Mouse (Mus musculus): ENCODE results near the gene Gm48551. TPM values are rescaled to one million over a fixed set of nuclear protein-coding genes. Genes with fewer than 3 reads are reported as not detected.
A peak's percentile ranks its signal among the peaks of the same experiment; 100 is the strongest.

Gene Gm48551
- polyA plus RNA-seq, 1 experiment from 2014 or later: 3.0 TPM

DNA sequence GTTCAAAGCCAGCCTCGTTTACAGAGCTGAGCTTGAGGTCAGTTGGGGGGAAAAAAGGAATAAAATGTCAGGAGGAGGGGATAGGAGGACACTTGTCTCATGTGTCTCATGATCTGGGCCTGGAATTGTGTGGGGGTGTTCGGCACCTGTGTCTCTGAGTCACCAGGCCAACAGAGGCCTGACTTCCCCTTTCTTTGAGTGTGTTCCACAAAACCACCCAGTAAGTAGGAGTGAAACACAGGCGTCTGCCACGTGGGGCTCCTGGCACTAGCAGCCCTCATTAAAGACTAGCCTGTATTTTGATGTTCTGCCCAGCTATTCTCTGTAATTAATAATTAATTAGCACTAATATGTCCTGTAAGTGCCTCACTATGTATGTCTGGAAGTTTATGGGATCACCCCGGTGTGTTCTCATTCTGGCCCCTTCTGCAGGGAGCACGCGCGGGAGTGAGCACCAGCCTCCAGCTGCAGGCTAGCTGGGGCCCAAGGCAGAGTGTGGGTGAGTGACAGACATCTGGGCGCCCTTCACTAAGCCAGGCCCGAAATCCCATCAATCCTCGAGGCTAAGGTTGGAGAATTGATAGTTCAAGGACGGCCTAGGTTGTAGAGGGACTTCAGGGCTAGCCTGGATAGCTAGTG is 27.8 kb upstream of the Gm48551 start:
- Histone ChIP-seq H3K4me2 (ENCODE audit: low read depth, low read length, severe bottlenecking) (peak overlapping the region; percentile 99; the same call in 1 of the 2 replicates), H3K27me3 (ENCODE audit: control insufficient read depth, insufficient read depth, low read length) (peaks cover 5% of the 10 kb centered on the region; the same call in 1 of the 2 replicates), H3K4me1 (replicated peaks; ENCODE audit: control insufficient read depth, insufficient read depth, low read length) (peaks cover 7% of the 10 kb centered on the region; the same call in 1 of the 2 replicates), H3K9ac (ENCODE audit: low read length) (no peak overlapping the region), H3K9me3 (ENCODE audit: control insufficient read depth, low read length) (no peaks in the 10 kb centered on the region), H3K27ac (ENCODE audit: low read depth, low read length) (no peak overlapping the region), H3K4me3 (ENCODE audit: low read depth, low read length) (no peak overlapping the region; the same call in 1 of the 2 replicates), H3K36me3 (ENCODE audit: control insufficient read depth, insufficient read depth, low read length) (no peaks in the 10 kb centered on the region)
- no peak for DNase-seq (ENCODE audit: low spot score)
- no peak for ATAC-seq (replicated peaks; ENCODE audit: low FRiP score)
- 60% methylated on average over 12 of the region's 12 CpGs for WGBS

DNA sequence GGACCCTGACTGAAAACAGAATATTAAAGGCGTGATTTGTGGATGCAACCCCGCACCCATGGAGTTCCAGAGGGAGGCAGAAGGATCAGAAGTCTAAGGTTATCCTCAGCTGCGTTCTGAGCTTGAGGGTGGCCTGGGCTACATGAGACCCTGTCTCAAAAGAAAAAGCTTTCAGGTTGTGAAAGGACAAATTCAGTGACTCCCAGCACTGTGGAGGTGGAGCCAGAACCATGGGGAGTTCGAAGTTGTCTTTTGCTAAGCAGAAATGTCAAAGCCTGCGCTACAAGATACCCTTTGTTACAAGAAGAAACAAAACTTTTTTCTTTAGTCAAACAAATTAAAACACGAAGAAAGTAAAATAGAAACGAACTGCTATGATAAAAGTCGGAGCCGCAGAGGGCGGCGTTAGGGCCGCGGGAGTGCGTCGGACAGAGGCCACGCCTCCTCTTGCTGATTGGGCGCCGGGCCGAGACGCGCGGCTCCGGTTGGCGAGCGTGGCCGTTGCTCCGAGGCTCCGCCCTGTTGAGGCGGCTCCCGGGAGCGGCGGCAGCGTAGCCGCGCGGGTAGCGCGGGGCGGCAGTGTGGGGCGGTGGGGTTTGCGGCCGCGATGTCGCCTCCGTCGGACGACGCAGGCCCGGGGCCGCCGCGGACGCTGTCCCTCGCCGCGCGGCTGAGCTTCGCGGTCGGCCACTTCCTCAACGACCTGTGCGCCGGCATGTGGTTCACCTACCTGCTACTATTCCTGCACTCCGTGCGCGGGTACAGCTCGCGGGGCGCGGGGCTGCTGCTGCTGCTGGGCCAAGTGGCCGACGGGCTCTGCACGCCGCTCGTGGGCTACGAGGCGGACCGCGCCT is 27.0 kb upstream of the Gm48551 start, which contains the start of gene Mfsd12:
Gene Mfsd12 (plus strand): TSS at position 501 of the 854 bp plus-strand sequence.
- Histone ChIP-seq H3K4me1 (replicated peaks; ENCODE audit: control insufficient read depth, insufficient read depth, low read length) (peaks cover 7% of the 10 kb centered on the region; the same call in 1 of the 2 replicates), H3K9me3 (ENCODE audit: control insufficient read depth, low read length) (no peaks in the 10 kb centered on the region)
- 2% methylated on average over 78 of the region's 79 CpGs for WGBS

DNA sequence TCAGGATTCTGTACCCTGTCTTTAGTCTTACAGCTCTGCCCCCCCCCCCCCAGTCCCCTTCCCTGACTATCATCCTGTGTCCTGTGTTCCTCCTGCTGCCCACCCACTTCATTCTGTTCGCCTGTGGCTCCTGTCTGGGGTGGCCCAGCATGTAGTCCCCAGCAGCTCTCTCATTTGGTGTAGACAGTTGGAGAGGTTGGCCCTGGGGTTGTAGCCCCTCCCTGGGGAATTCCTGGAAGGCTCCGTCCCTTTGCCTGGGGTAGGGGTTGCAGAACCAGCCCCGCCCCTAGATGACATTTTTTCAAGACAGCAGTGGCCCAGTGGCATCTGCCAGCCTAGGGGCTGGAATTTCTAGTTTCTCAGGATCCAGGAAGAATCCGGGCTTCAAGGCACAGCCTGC is 26.1 kb upstream of the Gm48551 start:
- H3K36me3 ChIP-seq (ENCODE audit: control insufficient read depth, insufficient read depth, low read length): no peaks in the 10 kb centered on the region
- H3K27ac ChIP-seq (ENCODE audit: low read depth, low read length): no peak overlapping the region
- peaks cover 10% of the 10 kb centered on the region; the same call in 1 of the 2 replicates for H3K27me3 ChIP-seq (ENCODE audit: control insufficient read depth, insufficient read depth, low read length)
- H3K9me3 ChIP-seq (ENCODE audit: control insufficient read depth, low read length): no peaks in the 10 kb centered on the region
- DNase-seq (ENCODE audit: low spot score) (no peak), ATAC-seq (replicated peaks; ENCODE audit: low FRiP score) (no peak; the same call in 1 of the 2 replicates)
- peak overlapping the region; percentile 64 for H3K4me3 ChIP-seq (ENCODE audit: low read depth, low read length)
- H3K9ac ChIP-seq (ENCODE audit: low read length): peak overlapping the region; percentile 64
- peaks cover 8% of the 10 kb centered on the region; the same call in 1 of the 2 replicates for H3K4me1 ChIP-seq (replicated peaks; ENCODE audit: control insufficient read depth, insufficient read depth, low read length)
- H3K4me2 ChIP-seq (ENCODE audit: low read depth, low read length, severe bottlenecking): peak overlapping the region; percentile 99
- WGBS: 36% methylated on average over 4 of the region's 4 CpGs

More for the DNA sequence above, 27.0 kb upstream of the Gm48551 start, which contains the start of gene Mfsd12:
- peak; percentile 93 for DNase-seq (ENCODE audit: low spot score)
- peak; percentile 92 for ATAC-seq (replicated peaks; ENCODE audit: low FRiP score)
- Histone ChIP-seq H3K27me3 (ENCODE audit: control insufficient read depth, insufficient read depth, low read length) (peaks cover 5% of the 10 kb centered on the region; the same call in 1 of the 2 replicates), H3K4me2 (ENCODE audit: low read depth, low read length, severe bottlenecking) (peak within 1 kb of the TSS; percentile 99), H3K27ac (ENCODE audit: low read depth, low read length) (no peak within 1 kb of the TSS), H3K9ac (ENCODE audit: low read length) (peak within 1 kb of the TSS; percentile 64), H3K4me3 (ENCODE audit: low read depth, low read length) (peak within 1 kb of the TSS; percentile 64), H3K36me3 (ENCODE audit: control insufficient read depth, insufficient read depth, low read length) (no peaks in the 10 kb centered on the region)

DNA sequence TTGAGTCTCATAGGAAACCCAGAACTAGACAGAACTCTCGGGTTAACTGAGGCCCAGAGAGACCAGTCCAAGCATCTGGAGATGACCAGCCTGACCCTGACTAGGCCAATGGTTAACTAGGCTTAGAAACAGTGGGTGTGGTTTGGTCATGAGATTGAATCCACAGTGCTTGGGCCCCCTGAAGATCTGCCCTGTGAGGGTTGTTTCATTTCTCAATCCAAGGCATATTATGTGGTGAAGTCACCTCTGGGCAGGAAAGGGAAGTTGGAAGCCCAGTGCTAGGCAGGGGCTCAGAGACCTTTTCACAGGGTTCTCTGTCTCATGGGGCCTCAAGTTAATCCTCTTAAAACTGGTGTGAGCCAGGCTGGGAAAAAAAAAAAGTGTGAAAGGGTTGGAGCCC is 25.4 kb upstream of the Gm48551 start:
- no peak overlapping the region for H3K4me3 ChIP-seq (ENCODE audit: low read depth, low read length)
- no peak overlapping the region for H3K4me2 ChIP-seq (ENCODE audit: low read depth, low read length, severe bottlenecking)
- H3K9me3 ChIP-seq (ENCODE audit: control insufficient read depth, low read length): no peaks in the 10 kb centered on the region
- H3K27ac ChIP-seq (ENCODE audit: low read depth, low read length): no peak overlapping the region
- no peaks in the 10 kb centered on the region for H3K36me3 ChIP-seq (ENCODE audit: control insufficient read depth, insufficient read depth, low read length)
- WGBS: 55% methylated on average over 1 of the region's 1 CpGs
- H3K4me1 ChIP-seq (replicated peaks; ENCODE audit: control insufficient read depth, insufficient read depth, low read length): peaks cover 14% of the 10 kb centered on the region; the same call in 1 of the 2 replicates
- peaks cover 15% of the 10 kb centered on the region for H3K27me3 ChIP-seq (ENCODE audit: control insufficient read depth, insufficient read depth, low read length)
- no peak overlapping the region for H3K9ac ChIP-seq (ENCODE audit: low read length)
- no peak for ATAC-seq (replicated peaks; ENCODE audit: low FRiP score)
- no peak for DNase-seq (ENCODE audit: low spot score)

DNA sequence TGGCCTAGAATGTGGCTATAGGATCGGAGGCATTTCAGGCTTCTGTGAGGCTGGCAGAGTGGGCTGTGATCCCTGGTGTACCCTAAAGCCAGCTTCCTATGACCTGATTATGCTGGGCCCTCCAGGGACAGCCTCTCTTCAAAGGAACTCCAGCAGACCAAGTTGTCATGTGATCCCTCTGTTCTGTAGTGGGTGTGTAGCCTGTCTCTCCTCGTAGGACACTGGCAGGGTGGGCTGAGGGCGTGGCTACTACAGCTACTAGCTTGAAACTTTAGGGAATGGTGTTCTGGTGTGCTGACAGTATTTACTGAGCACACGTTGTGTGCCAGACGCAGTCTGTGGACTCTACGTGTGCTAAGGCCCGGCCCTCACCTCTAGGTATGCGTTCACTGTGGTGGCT is 23.5 kb upstream of the Gm48551 start:
- no peak for ATAC-seq (replicated peaks; ENCODE audit: low FRiP score)
- Histone ChIP-seq H3K9ac (ENCODE audit: low read length) (no peak overlapping the region), H3K4me1 (replicated peaks; ENCODE audit: control insufficient read depth, insufficient read depth, low read length) (peaks cover 30% of the 10 kb centered on the region), H3K9me3 (ENCODE audit: control insufficient read depth, low read length) (no peaks in the 10 kb centered on the region), H3K27ac (ENCODE audit: low read depth, low read length) (no peak overlapping the region), H3K27me3 (ENCODE audit: control insufficient read depth, insufficient read depth, low read length) (peaks cover 24% of the 10 kb centered on the region), H3K4me3 (ENCODE audit: low read depth, low read length) (no peak overlapping the region), H3K36me3 (ENCODE audit: control insufficient read depth, insufficient read depth, low read length) (no peaks in the 10 kb centered on the region), H3K4me2 (ENCODE audit: low read depth, low read length, severe bottlenecking) (no peak overlapping the region)
- 71% methylated on average over 8 of the region's 8 CpGs for WGBS
- no peak for DNase-seq (ENCODE audit: low spot score)

DNA sequence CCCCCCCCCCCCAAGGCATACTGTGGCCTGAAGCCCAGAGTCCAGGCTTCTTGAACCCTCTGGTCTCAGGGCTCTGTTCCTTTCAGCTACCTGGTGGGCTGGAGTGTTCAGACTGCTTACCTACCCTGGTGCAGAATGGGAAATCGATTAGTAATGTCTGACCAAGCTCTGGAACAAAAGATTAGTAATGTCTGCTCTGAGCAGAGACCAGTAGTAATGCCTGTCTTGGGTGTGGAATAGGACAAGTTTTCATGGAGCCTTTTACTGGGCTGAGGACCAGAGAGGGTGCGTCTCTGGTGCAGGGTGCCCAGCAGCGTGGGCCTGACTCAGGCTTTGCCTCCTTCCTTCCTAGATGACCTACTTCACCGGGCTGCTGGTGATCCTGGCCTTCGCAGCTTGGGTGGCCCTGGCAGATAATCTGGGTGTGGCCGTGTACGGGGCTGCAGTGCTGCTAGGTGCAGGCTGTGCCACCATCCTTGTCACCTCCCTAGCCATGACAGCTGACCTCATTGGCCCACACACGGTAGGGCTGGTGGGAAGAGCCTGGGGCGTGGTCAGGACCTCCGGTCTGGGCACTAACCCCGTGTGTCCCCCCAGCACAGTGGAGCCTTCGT is 21.8 kb upstream of the Gm48551 start:
- ATAC-seq (replicated peaks; ENCODE audit: low FRiP score): no peak
- no peak for DNase-seq (ENCODE audit: low spot score)
- no peak overlapping the region for H3K27ac ChIP-seq (ENCODE audit: low read depth, low read length)
- no peak overlapping the region for H3K4me3 ChIP-seq (ENCODE audit: low read depth, low read length)
- no peaks in the 10 kb centered on the region for H3K9me3 ChIP-seq (ENCODE audit: control insufficient read depth, low read length)
- H3K27me3 ChIP-seq (ENCODE audit: control insufficient read depth, insufficient read depth, low read length): peaks cover 19% of the 10 kb centered on the region
- H3K9ac ChIP-seq (ENCODE audit: low read length): no peak overlapping the region
- WGBS: 73% methylated on average over 12 of the region's 12 CpGs
- no peak overlapping the region for H3K4me2 ChIP-seq (ENCODE audit: low read depth, low read length, severe bottlenecking)
- peaks cover 5% of the 10 kb centered on the region; the same call in 1 of the 2 replicates for H3K36me3 ChIP-seq (ENCODE audit: control insufficient read depth, insufficient read depth, low read length)
- peaks cover 36% of the 10 kb centered on the region for H3K4me1 ChIP-seq (replicated peaks; ENCODE audit: control insufficient read depth, insufficient read depth, low read length)

DNA sequence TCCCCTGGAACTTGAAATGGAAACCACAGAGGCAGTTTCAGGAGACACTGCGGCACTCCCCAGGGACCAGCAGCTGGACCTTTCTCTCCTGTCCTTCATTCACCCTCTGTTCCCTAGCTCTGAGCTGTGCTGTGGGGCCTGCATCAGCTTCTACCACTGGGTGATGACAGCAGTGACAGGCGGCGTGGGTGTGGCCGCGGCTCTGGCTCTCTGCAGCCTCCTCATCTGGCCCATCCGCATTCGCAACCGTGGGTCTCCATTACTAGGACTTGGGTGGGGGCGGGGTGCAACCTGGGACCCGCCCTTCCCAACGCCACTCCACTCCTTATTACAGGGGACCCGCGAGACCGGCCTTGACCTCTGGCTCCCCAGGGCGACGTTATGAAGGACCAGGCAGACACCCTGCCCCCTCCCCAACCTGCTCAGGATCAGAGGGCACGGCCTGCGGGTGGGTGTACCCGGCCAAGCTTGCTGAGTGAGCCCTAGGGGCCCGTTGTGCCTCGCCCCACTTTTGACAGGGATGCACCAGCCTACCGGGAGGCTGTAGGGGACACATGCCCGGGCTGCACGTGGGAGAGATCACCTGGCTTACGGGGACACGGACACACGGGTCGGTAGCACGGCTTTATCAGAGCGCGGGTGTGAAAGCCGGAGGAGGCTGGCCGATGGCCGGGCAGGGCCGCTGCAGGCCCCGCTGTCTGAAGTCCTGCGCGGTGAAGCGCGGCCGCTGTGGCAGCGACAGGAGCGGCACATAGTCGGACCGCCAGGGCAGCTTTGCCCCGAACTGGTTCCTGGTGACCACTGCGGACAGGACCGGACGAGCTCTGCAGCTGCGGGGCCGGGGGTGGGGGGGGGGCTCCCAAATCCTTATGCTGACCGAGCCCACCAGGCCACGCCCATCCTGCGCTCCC is 20.6 kb upstream of the Gm48551 start:
- no peak overlapping the region for H3K27ac ChIP-seq (ENCODE audit: low read depth, low read length)
- H3K9me3 ChIP-seq (ENCODE audit: control insufficient read depth, low read length): no peaks in the 10 kb centered on the region
- H3K4me1 ChIP-seq (replicated peaks; ENCODE audit: control insufficient read depth, insufficient read depth, low read length): peaks cover 36% of the 10 kb centered on the region
- DNase-seq (ENCODE audit: low spot score) (no peak), ATAC-seq (replicated peaks; ENCODE audit: low FRiP score) (0 out of 2 replicates have a peak, but pooled peaks have one; percentile 3)
- WGBS: 8% methylated on average over 54 of the region's 54 CpGs
- peaks cover 19% of the 10 kb centered on the region for H3K27me3 ChIP-seq (ENCODE audit: control insufficient read depth, insufficient read depth, low read length)
- peak overlapping the region; percentile 24 for H3K4me3 ChIP-seq (ENCODE audit: low read depth, low read length)
- peak overlapping the region; percentile 47 for H3K9ac ChIP-seq (ENCODE audit: low read length)
- H3K36me3 ChIP-seq (ENCODE audit: control insufficient read depth, insufficient read depth, low read length): peaks cover 17% of the 10 kb centered on the region
- peak overlapping the region; percentile 53 for H3K4me2 ChIP-seq (ENCODE audit: low read depth, low read length, severe bottlenecking)
